Mouse (Mus musculus) heart, embryonic 15.5 days (tissue): ENCODE data around the gene Auts2. TPM values are rescaled to one million over a fixed set of nuclear protein-coding genes. Genes with fewer than 3 reads are reported as not detected.

Experiments
- ATAC-seq: fragments of 200-750 bp; cut with Nextera tagmentation; replicated peaks from 2 replicates; pipeline ENCODE4 v1.8.0; 2017; ENCODE audit warnings: low read depth, moderate TSS enrichment; ENCODE audit not compliant: insufficient number of reproducible peaks, insufficient read depth, low FRiP score
- H3K27ac ChIP-seq: fragments of 300-500 bp; sonication (generic); 2 replicates; pipeline ENCODE4 v1.5.1; 2015; ENCODE audit warnings: mild to moderate bottlenecking, inconsistent platforms
- H3K27me3 ChIP-seq: fragments of 300-500 bp; sonication (generic); 2 replicates; pipeline ENCODE4 v1.6.1; 2015; ENCODE audit warnings: inconsistent platforms
- H3K36me3 ChIP-seq: fragments of 300-500 bp; sonication (generic); 2 replicates; pipeline ENCODE4 v1.6.1; 2015; ENCODE audit warnings: mild to moderate bottlenecking, inconsistent platforms
- H3K4me1 ChIP-seq: fragments of 300-500 bp; sonication (generic); replicated peaks from 2 replicates; pipeline ENCODE4 v1.6.1; 2015; ENCODE audit warnings: inconsistent platforms
- H3K4me2 ChIP-seq: fragments of 300-500 bp; sonication (generic); 2 replicates; pipeline ENCODE4 v1.6.1; 2015; ENCODE audit warnings: inconsistent platforms, mild to moderate bottlenecking, moderate library complexity
- H3K4me3 ChIP-seq: fragments of 300-500 bp; sonication (generic); 2 replicates; pipeline ENCODE4 v1.5.1; 2015; ENCODE audit warnings: mild to moderate bottlenecking, inconsistent platforms
- H3K9ac ChIP-seq: fragments of 300-500 bp; sonication (generic); 2 replicates; pipeline ENCODE4 v1.6.1; 2015; ENCODE audit warnings: mild to moderate bottlenecking, inconsistent platforms
- H3K9me3 ChIP-seq: fragments of 300-500 bp; sonication (generic); replicated peaks from 2 replicates; pipeline ENCODE4 v1.6.1; 2016; ENCODE audit warnings: inconsistent platforms
- WGBS: fragments of 180-500 bp; shearing (Covaris S2); methylation state at CpG from one replicate; pipeline ENCODE4 v1.1.7; 2015; ENCODE audit warnings: mixed read lengths; 5-methylcytosine and 5-hydroxymethylcytosine counted together
- polyA plus RNA-seq: library from polyadenylated mRNA; unstranded; fragments of >200 nt; fragmentation: Nextera tagmentation; extraction: Ambion mirVana; gene quantifications from 2 replicates; pipeline ENCODE4 v1.2.1, GENCODE M21; 2015

Auts2 gene
- polyA plus RNA-seq, 1 experiment from 2014 or later = 12.9 TPM

DNA sequence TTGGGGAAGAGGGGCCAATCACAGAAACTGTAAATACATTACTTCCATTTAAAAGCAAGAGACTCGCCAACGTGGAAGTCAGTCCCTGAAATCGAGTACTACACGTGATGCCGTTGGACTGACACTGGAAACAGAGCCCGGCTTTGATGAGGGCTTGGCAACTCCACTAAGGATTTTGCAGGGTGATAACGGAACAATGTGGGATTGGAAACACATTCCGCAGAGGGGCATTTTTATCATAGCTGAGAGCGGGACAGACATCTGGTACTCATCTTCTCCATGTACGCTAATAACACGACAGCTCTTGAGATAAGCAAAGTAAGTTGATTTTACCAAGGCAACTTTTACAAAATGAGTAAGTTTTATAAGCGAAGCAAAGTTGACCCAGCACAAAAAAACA lies 514.1 kb downstream of the Auts2 start:
- no peaks in the 10 kb centered on the region for H3K36me3 ChIP-seq
- H3K9ac ChIP-seq = no peak overlapping the region
- H3K9me3 ChIP-seq = no peaks in the 10 kb centered on the region
- no peak overlapping the region for H3K27ac ChIP-seq
- 20% methylated on average over 12 of the region's 12 CpGs for WGBS
- peaks cover 14% of the 10 kb centered on the region for H3K4me1 ChIP-seq
- no peak overlapping the region for H3K4me3 ChIP-seq
- peak overlapping the region; percentile 38 for H3K4me2 ChIP-seq
- no peaks in the 10 kb centered on the region for H3K27me3 ChIP-seq
- no peak for ATAC-seq

DNA sequence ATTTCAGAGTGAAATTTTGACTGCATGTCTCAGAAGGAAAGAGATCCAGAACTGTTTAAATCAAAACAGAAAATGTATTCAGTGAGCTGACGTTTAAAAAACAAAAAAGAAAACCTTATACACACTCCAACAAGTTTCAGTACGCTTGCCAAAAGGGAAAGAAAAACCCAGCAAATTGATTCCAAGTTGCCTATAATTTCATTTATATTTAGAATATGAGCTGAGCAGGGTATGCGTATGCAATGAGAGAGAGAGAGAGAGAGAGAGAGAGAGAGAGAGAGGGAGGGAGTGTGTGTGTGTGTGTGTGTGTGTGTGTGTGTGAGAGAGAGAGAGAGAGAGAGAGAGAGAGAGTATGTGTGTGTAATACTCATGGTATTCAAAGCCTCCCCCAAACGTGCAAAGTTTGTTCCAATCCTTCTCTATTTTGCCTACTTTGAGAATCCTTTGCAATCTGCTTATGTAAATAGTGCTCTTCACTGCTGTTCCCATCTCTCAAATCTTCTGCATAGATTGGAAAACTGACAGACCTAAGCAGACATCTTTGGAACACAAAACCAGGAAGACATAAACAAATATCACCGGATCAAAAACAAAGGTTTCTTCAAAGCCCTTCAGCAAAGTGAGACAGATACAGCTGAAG lies 515.2 kb downstream of the Auts2 start:
- no peak overlapping the region for H3K4me2 ChIP-seq
- no peak for ATAC-seq
- 62% methylated on average over 5 of the region's 5 CpGs for WGBS

DNA sequence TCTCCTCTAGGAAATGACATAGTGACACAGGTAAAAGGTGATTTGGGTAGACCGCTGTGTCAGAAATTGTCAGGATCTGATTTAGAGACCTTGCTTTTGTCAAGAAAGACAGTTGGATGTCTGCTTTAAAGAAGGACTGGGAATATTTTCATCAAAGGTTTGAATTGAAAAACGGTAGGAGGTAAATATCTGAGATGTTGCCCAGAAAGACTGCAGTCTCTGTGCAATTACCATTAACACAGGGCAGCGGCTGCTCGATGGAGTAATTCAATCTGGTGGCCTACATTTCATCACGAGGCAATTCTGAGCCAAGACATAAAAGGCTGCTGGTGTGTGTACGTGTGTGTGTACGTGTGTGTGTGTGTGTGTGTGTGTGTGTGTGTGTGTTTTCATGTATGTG lies 529.8 kb downstream of the Auts2 start:
- H3K4me3 ChIP-seq = no peak overlapping the region
- no peak overlapping the region for H3K4me2 ChIP-seq
- WGBS = 89% methylated on average over 7 of the region's 7 CpGs
- H3K27me3 ChIP-seq = no peaks in the 10 kb centered on the region
- no peak for ATAC-seq
- no peak overlapping the region for H3K27ac ChIP-seq
- H3K4me1 ChIP-seq = 0 out of 2 replicates have a peak, but pooled peaks cover 3% of the 10 kb centered on the region
- no peak overlapping the region for H3K9ac ChIP-seq
- no peaks in the 10 kb centered on the region for H3K9me3 ChIP-seq
- H3K36me3 ChIP-seq = no peaks in the 10 kb centered on the region

More for the DNA sequence above, 515.2 kb downstream of the Auts2 start:
- Histone ChIP-seq H3K4me3 (no peak overlapping the region), H3K4me1 (peaks cover 14% of the 10 kb centered on the region), H3K27ac (no peak overlapping the region), H3K27me3 (no peaks in the 10 kb centered on the region), H3K9me3 (no peaks in the 10 kb centered on the region), H3K36me3 (no peaks in the 10 kb centered on the region), H3K9ac (no peak overlapping the region)

DNA sequence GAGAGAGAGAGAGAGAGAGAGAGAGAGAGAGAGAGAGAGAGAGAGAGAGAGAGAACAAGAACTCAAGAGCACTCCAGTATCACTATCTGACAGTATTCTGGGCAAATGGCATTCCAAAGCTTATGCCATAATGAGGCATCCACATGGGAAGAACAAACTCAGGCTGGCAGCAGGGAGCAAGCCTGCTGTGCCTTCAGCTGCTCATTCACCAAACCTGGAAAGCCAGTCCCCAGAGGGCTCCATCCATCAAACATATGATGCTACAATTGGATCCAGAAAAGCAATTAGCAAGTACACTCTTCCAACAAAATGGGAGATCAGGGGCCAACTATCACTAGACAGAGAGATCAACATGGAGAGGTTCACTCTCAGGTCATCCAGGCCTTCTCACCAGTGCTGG lies 531.3 kb downstream of the Auts2 start:
- Histone ChIP-seq H3K4me3 (no peak overlapping the region), H3K27me3 (no peaks in the 10 kb centered on the region), H3K9me3 (no peaks in the 10 kb centered on the region), H3K36me3 (no peaks in the 10 kb centered on the region), H3K9ac (no peak overlapping the region), H3K4me1 (0 out of 2 replicates have a peak, but pooled peaks cover 3% of the 10 kb centered on the region), H3K27ac (no peak overlapping the region), H3K4me2 (no peak overlapping the region)
- no peak for ATAC-seq

DNA sequence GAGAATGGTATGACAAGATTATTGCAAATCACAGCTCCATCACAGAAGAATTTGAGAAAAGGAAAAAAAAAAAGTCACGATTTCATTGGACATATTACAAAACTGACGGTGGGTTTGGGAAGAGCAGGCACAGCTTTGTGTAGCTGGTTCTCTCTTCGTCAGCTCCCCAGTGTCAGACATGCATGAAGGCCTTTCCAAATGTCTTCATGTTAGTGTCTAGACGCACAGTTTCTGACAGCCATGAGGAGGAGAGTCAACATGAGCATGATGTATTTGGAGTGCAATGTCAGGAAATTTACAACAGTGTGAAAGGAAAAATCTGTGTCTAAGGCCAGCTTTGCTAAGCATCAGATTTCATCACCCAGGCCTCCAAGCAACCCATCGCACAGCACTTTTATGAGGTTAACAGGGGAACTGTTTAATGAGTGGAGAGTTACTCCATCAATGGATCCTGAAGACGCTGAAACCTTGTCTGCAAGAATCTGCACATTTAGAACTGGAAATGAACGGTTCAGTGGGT lies 534.4 kb downstream of the Auts2 start:
- H3K27me3 ChIP-seq = no peaks in the 10 kb centered on the region
- 0 out of 2 replicates have a peak, but pooled peaks cover 3% of the 10 kb centered on the region for H3K4me1 ChIP-seq
- H3K9me3 ChIP-seq = no peaks in the 10 kb centered on the region
- no peak overlapping the region for H3K4me3 ChIP-seq
- no peak for ATAC-seq
- 69% methylated on average over 7 of the region's 7 CpGs for whole genome bisulfite sequencing
- H3K4me2 ChIP-seq = no peak overlapping the region
- no peak overlapping the region for H3K9ac ChIP-seq
- H3K36me3 ChIP-seq = no peaks in the 10 kb centered on the region
- no peak overlapping the region for H3K27ac ChIP-seq

DNA sequence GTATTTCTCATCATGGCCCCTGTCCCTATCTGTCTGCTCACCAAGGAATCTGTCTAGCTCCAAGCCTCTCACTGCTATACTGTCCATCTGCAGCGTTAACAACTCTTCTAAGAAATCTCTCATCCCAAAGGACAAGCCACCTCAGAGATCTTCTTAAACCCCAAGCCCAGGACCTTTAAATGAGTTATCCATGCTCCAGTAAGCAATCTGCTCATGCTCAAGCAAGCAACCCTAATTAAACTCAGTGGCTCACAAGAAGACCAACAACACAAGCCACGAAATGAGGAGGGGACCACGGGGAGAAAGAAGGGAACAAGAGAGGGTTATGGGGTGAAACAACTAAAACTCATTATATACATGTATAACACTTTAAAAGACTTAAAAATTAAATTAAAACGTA lies 535.2 kb downstream of the Auts2 start:
- no peaks in the 10 kb centered on the region for H3K9me3 ChIP-seq
- 0 out of 2 replicates have a peak, but pooled peaks cover 3% of the 10 kb centered on the region for H3K4me1 ChIP-seq
- no peak overlapping the region for H3K4me2 ChIP-seq
- ATAC-seq = no peak
- no peaks in the 10 kb centered on the region for H3K36me3 ChIP-seq
- WGBS = 83% methylated on average over 4 of the region's 4 CpGs
- H3K27me3 ChIP-seq = no peaks in the 10 kb centered on the region
- H3K9ac ChIP-seq = no peak overlapping the region
- H3K27ac ChIP-seq = no peak overlapping the region
- no peak overlapping the region for H3K4me3 ChIP-seq

DNA sequence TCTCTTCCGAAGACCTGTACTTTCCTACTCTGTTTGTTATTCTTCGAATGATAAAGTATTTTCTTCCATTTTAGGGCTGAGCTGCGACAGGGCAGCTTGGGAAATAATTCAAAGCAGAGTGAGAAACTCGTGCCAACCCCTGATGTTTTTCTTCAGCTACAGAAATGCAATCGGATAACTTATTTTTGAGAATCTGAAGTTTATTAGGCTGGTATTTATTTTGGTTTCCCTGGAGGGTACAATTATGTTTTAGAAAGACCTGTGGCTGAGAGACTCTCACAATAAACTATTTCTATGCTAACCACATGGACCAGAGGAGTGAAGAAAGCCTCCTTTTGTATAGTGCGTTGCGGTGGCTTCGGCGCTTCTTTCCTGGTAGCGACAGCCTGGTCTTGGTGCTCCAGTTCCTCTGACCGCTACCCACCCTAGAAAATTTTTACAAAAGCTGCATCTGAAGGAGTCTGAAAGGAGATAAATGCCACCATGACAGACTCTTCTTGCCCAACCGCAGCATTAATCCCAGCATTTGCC lies 550.4 kb downstream of the Auts2 start:
- WGBS = 80% methylated on average over 12 of the region's 12 CpGs
- H3K4me3 ChIP-seq = no peak overlapping the region
- no peaks in the 10 kb centered on the region for H3K36me3 ChIP-seq
- H3K27ac ChIP-seq = no peak overlapping the region
- H3K27me3 ChIP-seq = no peaks in the 10 kb centered on the region
- no peak overlapping the region for H3K4me2 ChIP-seq
- no peak overlapping the region for H3K9ac ChIP-seq
- H3K4me1 ChIP-seq = 0 out of 2 replicates have a peak, but pooled peaks cover 3% of the 10 kb centered on the region
- no peaks in the 10 kb centered on the region for H3K9me3 ChIP-seq
- ATAC-seq = no peak

DNA sequence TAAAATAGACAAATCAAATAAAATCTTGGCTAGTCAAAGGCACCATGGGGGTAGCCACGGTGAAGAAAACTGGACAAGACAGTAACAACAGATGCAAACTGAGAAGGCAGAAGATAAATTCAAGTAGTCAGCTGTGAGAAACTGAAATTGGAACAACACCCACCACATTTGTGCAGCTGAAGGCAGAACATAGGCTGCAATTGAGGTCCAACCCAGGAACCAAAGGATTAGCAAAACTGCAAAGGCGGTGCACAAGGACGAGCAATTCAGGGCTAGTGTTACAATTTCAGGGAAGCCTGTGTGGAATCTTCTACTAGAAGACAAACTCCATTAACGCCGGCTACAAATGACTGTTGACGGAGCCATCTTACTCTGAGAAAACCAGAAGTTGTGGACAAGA lies 550.9 kb downstream of the Auts2 start:
- Histone ChIP-seq H3K4me1 (0 out of 2 replicates have a peak, but pooled peaks cover 3% of the 10 kb centered on the region), H3K9me3 (no peaks in the 10 kb centered on the region), H3K27ac (no peak overlapping the region), H3K27me3 (no peaks in the 10 kb centered on the region), H3K9ac (no peak overlapping the region), H3K36me3 (no peaks in the 10 kb centered on the region), H3K4me3 (no peak overlapping the region), H3K4me2 (no peak overlapping the region)
- 80% methylated on average over 6 of the region's 6 CpGs for WGBS
- no peak for ATAC-seq

DNA sequence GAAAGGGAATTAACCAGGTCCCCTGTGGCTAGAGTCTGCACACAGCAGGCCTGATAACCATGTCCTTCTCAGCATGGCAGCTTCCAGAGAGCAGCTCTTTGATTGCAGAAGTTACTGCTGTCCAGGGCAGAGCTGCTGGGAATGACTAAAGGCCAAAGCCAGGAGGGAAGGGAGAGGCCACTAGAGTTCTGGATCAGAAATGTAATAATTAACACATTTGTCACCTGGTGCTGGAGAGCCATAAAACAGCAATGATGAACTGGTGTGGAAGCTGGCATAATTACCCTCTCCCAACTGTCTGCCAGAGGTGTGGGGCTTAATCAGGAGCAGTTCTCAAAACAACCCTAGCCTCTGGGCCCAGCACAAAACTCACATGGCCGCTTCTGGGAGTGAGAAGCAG lies 552.6 kb downstream of the Auts2 start:
- H3K9me3 ChIP-seq = no peaks in the 10 kb centered on the region
- H3K27me3 ChIP-seq = no peaks in the 10 kb centered on the region
- H3K27ac ChIP-seq = no peak overlapping the region
- no peaks in the 10 kb centered on the region for H3K36me3 ChIP-seq
- no peak overlapping the region for H3K9ac ChIP-seq
- no peak overlapping the region for H3K4me2 ChIP-seq
- WGBS = 71% methylated on average over 1 of the region's 1 CpGs
- H3K4me1 ChIP-seq = 0 out of 2 replicates have a peak, but pooled peaks cover 3% of the 10 kb centered on the region
- H3K4me3 ChIP-seq = no peak overlapping the region
- ATAC-seq = no peak

DNA sequence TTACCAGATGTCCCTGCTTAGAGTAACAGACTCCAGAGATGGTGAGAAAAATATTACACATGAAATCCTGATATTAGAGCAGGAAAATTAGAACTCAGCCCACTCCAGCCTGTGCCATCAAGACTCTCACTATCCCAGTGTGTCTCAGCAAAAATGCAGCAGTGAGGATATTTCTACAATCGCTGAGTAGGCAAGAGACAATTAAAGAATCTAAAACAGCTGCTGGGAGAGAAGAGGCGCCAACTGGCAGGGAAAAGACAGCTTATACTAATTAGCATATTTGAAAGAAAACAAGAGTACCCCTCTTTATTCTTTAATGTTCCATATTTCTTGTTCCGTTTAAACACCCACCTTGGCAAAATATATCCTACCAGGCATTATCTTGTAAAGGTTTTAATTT lies 561.7 kb downstream of the Auts2 start:
- no peak overlapping the region for H3K4me3 ChIP-seq
- H3K9me3 ChIP-seq = no peaks in the 10 kb centered on the region
- ATAC-seq = no peak
- H3K4me1 ChIP-seq = no peaks in the 10 kb centered on the region
- H3K27ac ChIP-seq = no peak overlapping the region
- no peaks in the 10 kb centered on the region for H3K36me3 ChIP-seq
- H3K4me2 ChIP-seq = no peak overlapping the region
- H3K27me3 ChIP-seq = no peaks in the 10 kb centered on the region
- no peak overlapping the region for H3K9ac ChIP-seq
- 81% methylated on average over 3 of the region's 3 CpGs for WGBS

DNA sequence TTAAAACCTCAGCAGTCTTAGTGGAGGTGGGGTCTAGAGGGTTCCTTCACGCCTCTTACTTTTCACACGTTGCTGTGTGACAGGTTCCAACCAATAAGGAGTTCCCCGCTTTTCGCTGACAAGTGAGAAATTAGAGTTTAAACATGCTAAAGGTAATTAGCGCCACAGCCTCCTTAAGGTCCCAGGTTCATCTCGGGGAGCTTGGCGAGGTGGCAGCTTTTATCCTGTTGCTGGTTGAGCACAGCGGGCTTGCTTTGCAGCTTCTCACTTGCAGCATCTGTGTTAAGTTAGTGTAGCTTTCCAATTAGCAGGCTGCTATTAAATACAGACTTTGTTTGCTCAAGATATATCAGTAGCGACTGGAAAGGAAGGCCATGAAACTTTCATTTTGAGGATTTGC lies 564.2 kb downstream of the Auts2 start:
- H3K27me3 ChIP-seq = no peaks in the 10 kb centered on the region
- no peak for ATAC-seq
- 61% methylated on average over 9 of the region's 9 CpGs for WGBS
- H3K27ac ChIP-seq = no peak overlapping the region
- no peaks in the 10 kb centered on the region for H3K36me3 ChIP-seq
- H3K4me3 ChIP-seq = no peak overlapping the region
- no peak overlapping the region for H3K9ac ChIP-seq
- no peaks in the 10 kb centered on the region for H3K9me3 ChIP-seq
- H3K4me2 ChIP-seq = no peak overlapping the region
- no peaks in the 10 kb centered on the region for H3K4me1 ChIP-seq

DNA sequence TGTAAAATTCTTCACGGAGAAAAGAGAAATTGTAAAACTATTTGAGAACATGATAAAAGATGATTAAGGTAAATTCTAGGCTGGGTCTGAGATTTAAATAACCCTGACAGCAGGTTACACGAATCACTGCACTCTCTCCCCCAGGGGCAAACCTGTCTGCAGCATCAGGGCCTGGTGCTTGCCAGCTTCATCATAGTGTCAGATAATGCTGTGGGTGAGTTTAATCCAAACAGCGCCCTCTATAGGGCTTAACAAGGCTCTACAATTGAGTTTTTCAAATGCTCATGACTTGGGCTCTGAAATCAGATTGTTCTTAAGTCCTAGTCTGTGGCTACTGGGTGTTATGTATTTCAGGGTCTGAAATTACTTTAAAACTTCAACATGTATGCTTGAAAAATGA lies 565.6 kb downstream of the Auts2 start:
- ATAC-seq = no peak
- Histone ChIP-seq H3K9ac (no peak overlapping the region), H3K4me1 (no peaks in the 10 kb centered on the region), H3K4me2 (no peak overlapping the region), H3K9me3 (no peaks in the 10 kb centered on the region), H3K36me3 (no peaks in the 10 kb centered on the region), H3K4me3 (no peak overlapping the region), H3K27me3 (no peaks in the 10 kb centered on the region), H3K27ac (no peak overlapping the region)
- 63% methylated on average over 3 of the region's 3 CpGs for WGBS
